Mouse (Mus musculus) midbrain, embryonic 16.5 days (tissue): Measurements from ENCODE around the gene Memo1. TPM values are rescaled to one million over a fixed set of nuclear protein-coding genes. Genes with fewer than 3 reads are reported as not detected.
"Not testable (repeated sequence)": the region's sequence is repeated elsewhere in the genome, so short reads cannot be mapped to it uniquely, and the experiment has no call there.

Experiments
- ATAC-seq: fragments of 200-750 bp; cut with Nextera tagmentation; 2 replicates; pipeline ENCODE4 v1.8.0; 2017; ENCODE audit warnings: moderate TSS enrichment
- H3K27ac ChIP-seq: fragments of 300-500 bp; sonication (generic); 2 replicates; pipeline ENCODE4 v1.5.1; 2014; ENCODE audit warnings: mild to moderate bottlenecking, low read length, mixed read lengths
- H3K27me3 ChIP-seq: fragments of 300-500 bp; sonication (generic); 2 replicates; pipeline ENCODE4 v1.6.1; 2014; ENCODE audit warnings: low read depth, low read length, mixed read lengths; ENCODE audit not compliant: control insufficient read depth, insufficient read depth
- H3K36me3 ChIP-seq: fragments of 300-500 bp; sonication (generic); 2 replicates; pipeline ENCODE4 v1.6.1; 2014; ENCODE audit warnings: mild to moderate bottlenecking, low read length, moderate library complexity, mixed read lengths; ENCODE audit not compliant: control insufficient read depth, insufficient read depth
- H3K4me1 ChIP-seq: fragments of 300-500 bp; sonication (generic); 2 replicates; pipeline ENCODE4 v1.6.1; 2014; ENCODE audit warnings: mild to moderate bottlenecking, low read length, mixed read lengths; ENCODE audit not compliant: control insufficient read depth, insufficient read depth
- H3K4me2 ChIP-seq: fragments of 300-500 bp; sonication (generic); 2 replicates; pipeline ENCODE4 v1.6.1; 2014; ENCODE audit warnings: mild to moderate bottlenecking, low read length, mixed read lengths
- H3K4me3 ChIP-seq: fragments of 300-500 bp; sonication (generic); 2 replicates; pipeline ENCODE4 v1.5.1; 2014; ENCODE audit warnings: low read depth, mild to moderate bottlenecking, low read length, moderate library complexity, mixed read lengths
- H3K9ac ChIP-seq: fragments of 300-500 bp; sonication (generic); 2 replicates; pipeline ENCODE4 v1.6.1; 2014; ENCODE audit warnings: low read depth, low read length, mixed read lengths
- H3K9me3 ChIP-seq: fragments of 300-500 bp; sonication (generic); replicated peaks from 2 replicates; pipeline ENCODE4 v1.6.1; 2014; ENCODE audit warnings: mild to moderate bottlenecking, low read length, mixed read lengths; ENCODE audit not compliant: control insufficient read depth, poor library complexity, severe bottlenecking
- WGBS: fragments of 180-500 bp; shearing (Covaris S2); extraction: QIAGEN DNeasy Blood & Tissue Kit; methylation state at CpG from one replicate; pipeline ENCODE4 v1.1.7; 2014; 5-methylcytosine and 5-hydroxymethylcytosine counted together
- polyA plus RNA-seq: library from polyadenylated mRNA; unstranded; fragments of >200 nt; fragmentation: Nextera tagmentation; extraction: Ambion mirVana; gene quantifications from 2 replicates; pipeline ENCODE4 v1.2.1, GENCODE M21; 2015

Memo1 gene
- polyA plus RNA-seq, 1 experiment from 2014 or later, result 50.6 TPM

DNA sequence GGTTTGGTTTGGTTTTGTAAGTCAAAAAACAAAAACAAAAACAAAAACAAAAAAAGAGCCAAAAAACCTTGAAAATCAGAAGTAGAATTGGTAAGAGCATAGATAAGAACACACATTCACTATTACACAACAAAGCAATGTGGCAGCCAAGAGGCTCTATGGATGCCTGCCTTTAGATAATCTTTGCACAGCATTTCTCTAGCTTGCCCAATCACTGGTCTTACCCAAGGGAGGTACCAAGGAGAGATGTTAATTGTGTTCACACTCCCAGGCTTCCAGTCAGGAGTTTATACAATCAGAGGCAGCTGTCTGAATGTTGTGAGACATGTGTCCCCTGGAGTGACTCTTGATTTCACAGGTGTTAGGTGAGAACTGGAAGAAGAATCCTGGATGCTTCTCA, 114.4 kb downstream of the Memo1 start:
- no peak for ATAC-seq
- Histone ChIP-seq H3K4me1 (no peaks in the 10 kb centered on the region), H3K36me3 (no peaks in the 10 kb centered on the region), H3K27me3 (no peaks in the 10 kb centered on the region), H3K4me2 (no peak overlapping the region), H3K27ac (no peak overlapping the region), H3K9me3 (no peaks in the 10 kb centered on the region), H3K9ac (no peak overlapping the region), H3K4me3 (no peak overlapping the region)

DNA sequence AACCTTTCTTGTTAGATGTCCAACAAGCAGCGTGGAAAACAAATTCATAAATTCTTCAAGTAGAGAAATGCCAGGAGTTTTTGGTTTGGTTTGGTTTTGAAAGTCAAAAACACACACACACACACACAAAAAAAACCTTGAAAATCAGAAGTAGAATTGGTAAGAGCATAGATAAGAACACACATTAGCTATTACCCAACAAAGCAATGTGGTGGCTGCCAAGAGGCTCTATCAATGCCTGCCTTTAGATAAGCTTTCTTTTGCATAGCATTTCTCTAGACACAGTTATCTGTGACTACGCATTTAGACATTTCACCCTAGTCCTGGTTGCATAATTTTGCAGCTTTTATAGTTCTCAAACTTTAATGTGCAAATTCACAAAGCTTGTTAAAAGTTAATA, 115.7 kb downstream of the Memo1 start:
- not testable (repeated sequence) for H3K4me3 ChIP-seq, H3K9me3 ChIP-seq, H3K4me1 ChIP-seq, H3K27ac ChIP-seq, H3K4me2 ChIP-seq, H3K27me3 ChIP-seq, ATAC-seq, H3K9ac ChIP-seq, H3K36me3 ChIP-seq
- 96% methylated on average over 2 of the region's 2 CpGs for WGBS

DNA sequence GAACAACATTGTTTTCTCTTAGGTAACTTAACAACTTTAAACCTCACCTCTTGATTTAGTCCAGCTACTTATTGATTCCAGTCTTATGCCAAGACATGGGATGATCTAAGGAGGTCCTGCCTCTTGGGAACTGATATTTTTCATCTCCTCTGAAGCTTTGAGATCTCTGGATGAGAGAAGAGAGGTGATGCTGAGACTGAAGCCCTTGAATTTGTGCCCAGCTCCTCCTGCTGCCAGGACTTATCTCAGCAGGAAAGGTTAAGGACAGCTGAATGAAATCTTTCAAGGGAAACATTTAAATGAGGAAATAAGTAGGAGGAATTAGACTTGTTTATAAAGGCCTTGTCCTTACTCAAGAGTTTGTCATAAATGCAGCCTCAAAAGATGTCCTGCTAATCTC, 121.6 kb downstream of the Memo1 start:
- Histone ChIP-seq H3K4me2 (no peak overlapping the region), H3K36me3 (no peaks in the 10 kb centered on the region), H3K27ac (no peak overlapping the region), H3K27me3 (no peaks in the 10 kb centered on the region), H3K4me3 (no peak overlapping the region), H3K9me3 (no peaks in the 10 kb centered on the region), H3K4me1 (no peaks in the 10 kb centered on the region), H3K9ac (no peak overlapping the region)
- ATAC-seq, result no peak

DNA sequence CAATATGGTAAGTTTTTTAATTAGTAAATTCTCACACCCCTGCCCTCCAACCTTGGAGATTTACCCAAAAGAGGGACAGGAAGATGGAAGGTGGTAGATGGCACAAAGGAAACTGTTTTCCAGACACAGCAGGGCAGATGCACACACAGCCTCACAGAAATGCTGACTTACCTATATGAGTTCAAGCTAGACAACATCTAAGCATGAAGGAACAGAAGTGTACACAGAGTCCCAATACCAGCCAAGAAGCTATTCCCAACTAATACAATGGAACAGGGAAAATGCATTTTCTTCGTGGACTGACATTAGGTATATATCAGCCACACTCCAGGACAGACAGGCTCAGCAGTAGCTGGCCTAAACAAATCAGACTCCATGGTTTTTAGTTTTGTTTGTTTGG, 122.5 kb downstream of the Memo1 start:
- Histone ChIP-seq H3K4me3 (no peak overlapping the region), H3K9ac (no peak overlapping the region), H3K4me2 (no peak overlapping the region), H3K36me3 (no peaks in the 10 kb centered on the region), H3K9me3 (no peaks in the 10 kb centered on the region), H3K4me1 (no peaks in the 10 kb centered on the region), H3K27ac (no peak overlapping the region), H3K27me3 (no peaks in the 10 kb centered on the region)
- ATAC-seq, result no peak
- 86% methylated on average over 1 of the region's 1 CpGs for WGBS

DNA sequence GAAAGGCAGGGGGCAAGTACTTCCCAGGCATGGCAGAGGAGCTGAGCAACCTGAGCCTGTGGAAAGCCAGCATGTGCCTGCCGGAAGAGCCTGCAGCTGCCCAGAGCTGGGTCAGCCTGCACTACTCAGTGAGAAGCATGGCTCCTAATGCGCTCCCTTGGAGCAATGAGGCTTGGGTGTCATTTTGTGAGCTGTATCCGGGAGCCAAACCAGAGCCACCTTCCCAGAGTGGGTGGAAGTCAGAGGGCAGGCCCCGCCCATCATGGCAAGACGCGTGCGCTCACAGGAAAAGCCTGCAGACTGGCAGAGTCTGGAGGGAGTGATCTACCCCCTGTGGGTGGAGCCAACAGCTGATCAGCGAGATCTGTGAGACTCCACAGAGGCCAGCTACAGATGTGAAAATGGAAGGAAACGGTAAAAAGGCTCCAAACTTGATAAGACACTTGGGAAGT, 135.9 kb downstream of the Memo1 start:
- Histone ChIP-seq H3K9ac (peak overlapping the region; percentile 54; the same call in 1 of the 2 replicates), H3K36me3 (no peaks in the 10 kb centered on the region), H3K9me3 (no peaks in the 10 kb centered on the region), H3K4me2 (peak overlapping the region; percentile 63), H3K4me3 (peak overlapping the region; percentile 39), H3K27me3 (no peaks in the 10 kb centered on the region), H3K27ac (no peak overlapping the region), H3K4me1 (no peaks in the 10 kb centered on the region)
- peak; percentile 97 for ATAC-seq
- WGBS, result 1% methylated on average over 9 of the region's 9 CpGs

DNA sequence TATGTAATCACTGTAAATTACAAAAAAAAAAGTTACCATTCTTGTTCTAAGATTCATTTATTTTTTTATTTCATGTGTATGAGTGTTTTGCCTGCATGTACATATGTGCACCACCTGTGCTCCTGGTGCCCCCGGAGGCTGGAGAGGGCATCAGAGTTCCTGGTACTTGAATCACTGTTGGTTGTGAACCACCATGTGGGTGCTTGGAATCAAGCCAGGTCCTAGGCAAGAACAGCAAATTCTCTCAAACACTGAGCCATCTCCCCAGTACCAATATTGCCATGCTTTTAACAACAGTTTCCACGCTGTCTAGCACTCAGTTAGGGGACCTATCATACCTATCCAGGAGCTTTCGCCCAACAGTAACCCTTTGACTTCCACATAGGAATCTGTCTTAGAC, 137.2 kb downstream of the Memo1 start:
- Histone ChIP-seq H3K4me3 (no peak overlapping the region), H3K27ac (no peak overlapping the region), H3K9ac (no peak overlapping the region), H3K4me1 (no peaks in the 10 kb centered on the region), H3K27me3 (no peaks in the 10 kb centered on the region), H3K9me3 (no peaks in the 10 kb centered on the region), H3K4me2 (no peak overlapping the region), H3K36me3 (no peaks in the 10 kb centered on the region)
- no peak for ATAC-seq
- WGBS, result 86% methylated on average over 3 of the region's 3 CpGs

Other genes with a start within 250 kb of the Memo1 start
- gene Srd5a2, start 247.6 kb downstream of the Memo1 start, polyA plus RNA-seq, result 0.12 TPM in 1 of 2 replicates, not detected in the other
- 204 and 220 TPM in 2 replicates for gene Dpy30, start 28.4 kb upstream of the Memo1 start, polyA plus RNA-seq
- 22.0 and 26.7 TPM in 2 replicates for gene Spast, start 43.5 kb upstream of the Memo1 start, polyA plus RNA-seq
- 30.4 and 30.9 TPM in 2 replicates for gene Slc30a6, start 100.1 kb upstream of the Memo1 start, polyA plus RNA-seq
- 0.27 and 0.33 TPM in 2 replicates for gene Nlrc4, start 163.6 kb upstream of the Memo1 start, polyA plus RNA-seq
- gene Yipf4, start 194.0 kb upstream of the Memo1 start, polyA plus RNA-seq, result 45.8 and 53.0 TPM in 2 replicates
- 85.9 and 91.5 TPM in 2 replicates for gene Birc6, start 232.8 kb upstream of the Memo1 start, polyA plus RNA-seq